Mouse (Mus musculus) MEL (cell line): ENCODE measurements around the gene Vax2. TPM values are rescaled to one million over a fixed set of nuclear protein-coding genes. Genes with fewer than 3 reads are reported as not detected.

ENCODE experiments used
- DNase-seq: peaks from one replicate; pipeline ENCODE4 v3.0.0; 2011; ENCODE audit warnings: low read depth, low spot score
- H3K27ac ChIP-seq: 2 replicates; pipeline ENCODE4 v1.5.1; 2012; ENCODE audit warnings: low read depth, mild to moderate bottlenecking, control low read depth, low read length, moderate library complexity; ENCODE audit not compliant: control insufficient read depth
- H3K27me3 ChIP-seq, 2 experiments: fragments of 150-350 bp in 1 of 2; sonication (generic) in 1 of 2; 2 replicates each; pipeline ENCODE4 v1.6.1; 2012; ENCODE audit warnings: low read length in 2 of 2, mild to moderate bottlenecking in 2 of 2, improper control_type of control experiment in 1 of 2, moderate library complexity in 1 of 2; ENCODE audit not compliant: insufficient read depth in 2 of 2, control insufficient read depth in 1 of 2
- H3K36me3 ChIP-seq, 2 experiments: 2 replicates each; pipeline ENCODE4 v1.6.1; 2012 to 2014; ENCODE audit warnings: low read length in 2 of 2, improper control_type of control experiment in 1 of 2, inconsistent platforms in 1 of 2, mild to moderate bottlenecking in 1 of 2; ENCODE audit not compliant: insufficient read depth in 2 of 2, control insufficient read depth in 1 of 2
- H3K4me1 ChIP-seq, 2 experiments: fragments of 150-350 bp in 1 of 2; sonication (generic) in 1 of 2; 2 replicates each; pipeline ENCODE4 v1.6.1; 2012; ENCODE audit warnings: low read length in 2 of 2, improper control_type of control experiment in 1 of 2, mild to moderate bottlenecking in 1 of 2; ENCODE audit not compliant: insufficient read depth in 2 of 2, control insufficient read depth in 1 of 2
- H3K4me3 ChIP-seq, 2 experiments: fragments of 150-350 bp in 1 of 2; sonication (generic) in 1 of 2; 2 replicates each; pipeline ENCODE4 v1.5.1; 2012; ENCODE audit warnings: low read depth in 2 of 2, low read length in 2 of 2, mild to moderate bottlenecking in 2 of 2, moderate library complexity in 2 of 2, control low read depth in 1 of 2, improper control_type of control experiment in 1 of 2; ENCODE audit not compliant: control insufficient read depth in 1 of 2, insufficient read depth in 1 of 2
- H3K79me2 ChIP-seq: 2 replicates; pipeline ENCODE4 v1.6.1; 2012; ENCODE audit warnings: mild to moderate bottlenecking, low read length, moderate library complexity; ENCODE audit not compliant: control insufficient read depth, poor library complexity, insufficient read depth
- H3K9ac ChIP-seq: 2 replicates; pipeline ENCODE4 v1.6.1; 2012; ENCODE audit warnings: low read depth, mild to moderate bottlenecking, control low read depth, low read length, moderate library complexity; ENCODE audit not compliant: control insufficient read depth, poor library complexity, severe bottlenecking
- H3K9me3 ChIP-seq: fragments of 150-350 bp; sonication (generic); replicated peaks from 2 replicates; pipeline ENCODE4 v1.6.1; 2012; ENCODE audit warnings: mild to moderate bottlenecking, low read length, improper control_type of control experiment, moderate library complexity; ENCODE audit not compliant: insufficient read depth
- E2F4 ChIP-seq: IDR thresholded peaks from 2 replicates; pipeline ENCODE4 v1.6.1; 2011; ENCODE audit warnings: low read depth, low read length, improper control_type of control experiment, borderline replicate concordance
- ELF1 ChIP-seq: IDR thresholded peaks from 2 replicates; pipeline ENCODE4 v1.6.1; 2014; ENCODE audit warnings: low read depth, mild to moderate bottlenecking, inconsistent platforms, low read length, improper control_type of control experiment, moderate library complexity
- EP300 ChIP-seq, 2 experiments: IDR thresholded peaks; 2 replicates each; pipeline ENCODE4 v1.6.1; 2011; ENCODE audit warnings: improper control_type of control experiment in 2 of 2, low read length in 2 of 2, low read depth in 1 of 2, mild to moderate bottlenecking in 1 of 2
- GATA1 ChIP-seq: IDR thresholded peaks from 2 replicates; pipeline ENCODE4 v1.6.1; 2011; ENCODE audit warnings: low read depth, low read length, improper control_type of control experiment
- HCFC1 ChIP-seq: IDR thresholded peaks from 2 replicates; pipeline ENCODE4 v1.6.1; 2012; ENCODE audit warnings: low read depth, mild to moderate bottlenecking, inconsistent platforms, low read length, improper control_type of control experiment, moderate library complexity
- MAFK ChIP-seq: IDR thresholded peaks from 2 replicates; pipeline ENCODE4 v1.6.1; 2011; ENCODE audit warnings: low read depth, mild to moderate bottlenecking, low read length, improper control_type of control experiment, borderline replicate concordance
- MXI1 ChIP-seq: IDR thresholded peaks from 2 replicates; pipeline ENCODE4 v1.6.1; 2011; ENCODE audit warnings: mild to moderate bottlenecking, low read depth, low read length, improper control_type of control experiment
- NELFE ChIP-seq: IDR thresholded peaks from 2 replicates; pipeline ENCODE4 v1.6.1; 2011; ENCODE audit warnings: low read depth, low read length, improper control_type of control experiment
- POLR2A ChIP-seq, 2 experiments: IDR thresholded peaks; 2 replicates each; pipeline ENCODE4 v1.6.1; 2011 to 2012; ENCODE audit warnings: low read length in 2 of 2, mild to moderate bottlenecking in 2 of 2, control low read depth in 1 of 2, improper control_type of control experiment in 1 of 2, low read depth in 1 of 2, moderate library complexity in 1 of 2; ENCODE audit not compliant: control insufficient read depth in 1 of 2, insufficient read depth in 1 of 2, poor library complexity in 1 of 2
- RAD21 ChIP-seq: IDR thresholded peaks from 2 replicates; pipeline ENCODE4 v1.6.1; 2011; ENCODE audit warnings: mild to moderate bottlenecking, low read depth, low read length, improper control_type of control experiment
- TAL1 ChIP-seq: IDR thresholded peaks from 2 replicates; pipeline ENCODE4 v1.6.1; 2012; ENCODE audit warnings: mild to moderate bottlenecking, inconsistent platforms, low read length, moderate library complexity, mixed read lengths
- TBP ChIP-seq: IDR thresholded peaks from 2 replicates; pipeline ENCODE4 v1.8.0; 2011; ENCODE audit warnings: low read depth, low read length, improper control_type of control experiment
- TCF12 ChIP-seq: IDR thresholded peaks from 2 replicates; pipeline ENCODE4 v1.6.1; 2014; ENCODE audit warnings: low read depth, mild to moderate bottlenecking, inconsistent platforms, low read length, improper control_type of control experiment, moderate library complexity
- USF1 ChIP-seq: IDR thresholded peaks from 2 replicates; pipeline ENCODE4 v1.6.1; 2014; ENCODE audit warnings: low read depth, mild to moderate bottlenecking, inconsistent platforms, low read length, improper control_type of control experiment, moderate library complexity
- USF2 ChIP-seq, 2 experiments: IDR thresholded peaks; 2 replicates each; pipeline ENCODE4 v1.6.1; 2011 to 2012; ENCODE audit warnings: improper control_type of control experiment in 2 of 2, low read length in 2 of 2, borderline replicate concordance in 1 of 2, inconsistent platforms in 1 of 2, low read depth in 1 of 2, mild to moderate bottlenecking in 1 of 2; ENCODE audit not compliant: insufficient read depth in 1 of 2
- ZKSCAN1 ChIP-seq: IDR thresholded peaks from 2 replicates; pipeline ENCODE4 v1.6.1; 2012; ENCODE audit warnings: low read depth, mild to moderate bottlenecking, inconsistent platforms, low read length, improper control_type of control experiment, moderate library complexity
- ZMIZ1 ChIP-seq: IDR thresholded peaks from 2 replicates; pipeline ENCODE4 v1.6.1; 2012; ENCODE audit warnings: low read depth, mild to moderate bottlenecking, inconsistent platforms, low read length, improper control_type of control experiment, moderate library complexity
- polyA plus RNA-seq, 2 experiments: library from polyadenylated mRNA; stranded (reverse) in 1 of 2; unstranded in 1 of 2; fragments of >175 nt in 1 of 2; fragments of >200 nt in 1 of 2; gene quantifications; 2 replicates each; pipeline versions ENCODE4 v1.2.1 to v1.2.4; 2012; ENCODE audit warnings: low replicate concordance in 2 of 2, low read depth in 1 of 2; ENCODE audit not compliant: insufficient read length in 2 of 2, insufficient read depth in 1 of 2, missing spikeins in 1 of 2
- total RNA-seq: library from RNA; depleted of rRNA; stranded (reverse); fragments of 300-350 nt; gene quantifications from 2 replicates; pipeline ENCODE4 v1.2.3, GENCODE M21; 2012

The Vax2 gene
- total and polyA plus RNA-seq, 3 experiments, result 0.46 to 3.2 TPM; not detected in 1

DNA sequence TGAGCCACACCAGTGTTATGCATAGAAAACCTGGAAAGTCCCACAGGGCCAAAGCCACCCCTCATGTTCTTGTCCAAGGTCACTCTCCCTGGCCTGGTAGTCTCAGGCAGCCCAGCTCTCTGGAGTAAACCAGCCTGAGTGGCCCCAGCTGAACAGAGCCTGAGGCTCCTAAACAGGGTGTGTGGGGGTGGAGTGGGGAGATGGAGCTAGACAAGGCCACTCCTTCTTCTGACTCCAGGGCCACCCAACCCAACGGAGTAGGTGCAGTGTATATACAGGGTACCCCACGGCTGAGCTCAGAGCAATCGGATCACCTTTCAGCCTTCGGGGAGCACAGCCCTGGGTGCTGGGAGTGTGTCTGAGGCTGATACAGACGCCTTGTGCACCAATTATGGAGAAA, 33.1 kb downstream of the Vax2 start:
- no peak overlapping the region for H3K4me3 ChIP-seq
- no peak overlapping the region for H3K27ac ChIP-seq
- DNase-seq, result no peak
- H3K9ac ChIP-seq, result no peak overlapping the region
- no peak for TF ChIP-seq ZKSCAN1
- TF ChIP-seq HCFC1, result no peak
- no peak for TF ChIP-seq TBP
- H3K27me3 ChIP-seq, result no peaks in the 10 kb centered on the region; a peak in 1 of 4 replicates
- H3K36me3 ChIP-seq, result no peaks in the 10 kb centered on the region
- no peaks in the 10 kb centered on the region for H3K9me3 ChIP-seq
- no peaks in the 10 kb centered on the region for H3K4me1 ChIP-seq
- H3K79me2 ChIP-seq, result no peaks in the 10 kb centered on the region

DNA sequence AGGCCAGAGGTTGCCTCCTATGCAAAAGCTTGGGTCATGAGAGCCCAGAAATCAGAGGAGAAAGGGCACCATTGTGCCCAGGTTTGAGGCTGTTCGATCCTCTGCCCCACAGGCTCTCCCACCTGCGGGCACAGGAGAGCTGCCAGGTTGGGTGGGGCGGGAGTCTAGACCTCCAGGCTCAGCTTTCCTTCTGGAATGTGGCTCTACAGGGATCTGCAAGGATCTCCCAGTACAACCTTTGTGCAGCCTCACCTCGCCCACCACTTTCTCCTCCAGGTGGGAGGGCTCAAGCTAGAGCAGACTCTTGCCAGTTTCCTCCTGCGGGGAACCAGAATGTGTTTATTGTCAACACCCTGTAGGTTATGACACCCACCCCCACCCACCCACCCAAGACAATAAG, 33.5 kb downstream of the Vax2 start:
- Histone ChIP-seq H3K9me3 (no peaks in the 10 kb centered on the region), H3K36me3 (no peaks in the 10 kb centered on the region), H3K4me3 (no peak overlapping the region), H3K79me2 (no peaks in the 10 kb centered on the region), H3K9ac (no peak overlapping the region), H3K27me3 (no peaks in the 10 kb centered on the region; a peak in 1 of 4 replicates), H3K27ac (no peak overlapping the region), H3K4me1 (no peaks in the 10 kb centered on the region)
- no peak for DNase-seq
- TF ChIP-seq MAFK (no peak), MXI1 (no peak), TAL1 (no peak), EP300 (IDR thresholded peaks at IDR 0.05; ENCODE audit: low read depth in 1 of 2, low read length in 2 of 2) (no peak), USF2 (IDR thresholded peaks at IDR 0.05; ENCODE audit: borderline replicate concordance in 1 of 2, insufficient read depth in 1 of 2, low read depth in 1 of 2, low read length in 2 of 2) (no peak), USF1 (no peak), GATA1 (no peak), NELFE (no peak), TCF12 (no peak), ZMIZ1 (no peak)

DNA sequence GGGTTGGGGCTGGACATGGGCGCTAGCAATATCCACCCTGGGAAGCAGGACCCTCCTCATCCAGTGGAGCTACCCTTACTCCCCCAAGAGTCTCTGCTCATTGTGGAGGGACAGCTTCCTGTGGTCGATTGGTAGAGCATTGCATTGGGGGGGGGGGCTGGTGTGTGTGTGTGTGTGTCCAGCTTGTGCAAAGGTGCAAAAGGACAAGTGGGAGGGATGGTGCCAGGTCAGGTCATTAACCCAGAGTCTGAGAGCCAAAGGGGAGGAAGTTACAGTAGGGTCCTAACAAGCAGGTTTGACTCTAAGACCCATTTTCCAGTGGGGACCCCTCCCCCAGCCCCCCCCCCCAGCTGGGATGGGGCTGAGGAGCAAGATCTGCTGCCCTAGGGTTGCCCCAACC, 34.4 kb downstream of the Vax2 start:
- H3K27ac ChIP-seq, result no peak overlapping the region
- no peaks in the 10 kb centered on the region for H3K9me3 ChIP-seq
- no peak overlapping the region for H3K4me3 ChIP-seq
- H3K4me1 ChIP-seq, result no peaks in the 10 kb centered on the region; a peak in 1 of 4 replicates
- H3K9ac ChIP-seq, result no peak overlapping the region
- H3K79me2 ChIP-seq, result no peaks in the 10 kb centered on the region
- no peaks in the 10 kb centered on the region; a peak in 1 of 4 replicates for H3K27me3 ChIP-seq
- no peaks in the 10 kb centered on the region for H3K36me3 ChIP-seq
- DNase-seq, result no peak
- TF ChIP-seq MXI1, result no peak
- TF ChIP-seq POLR2A (IDR thresholded peaks at IDR 0.05; ENCODE audit: control insufficient read depth in 1 of 2, insufficient read depth in 1 of 2, low read depth in 1 of 2, low read length in 2 of 2, poor library complexity in 1 of 2), result no peak
- no peak for TF ChIP-seq RAD21
- TF ChIP-seq E2F4, result no peak
- TF ChIP-seq ELF1, result no peak
